Mouse (Mus musculus) midbrain, embryonic 15.5 days (tissue): ENCODE results near the gene Arpc1b. TPM values are rescaled to one million over a fixed set of nuclear protein-coding genes. Genes with fewer than 3 reads are reported as not detected.

ENCODE experiments used
- ATAC-seq: fragments of 200-750 bp; cut with Nextera tagmentation; replicated peaks from 2 replicates; pipeline ENCODE4 v1.8.0; 2017; ENCODE audit warnings: moderate TSS enrichment
- H3K27ac ChIP-seq: fragments of 300-500 bp; sonication (generic); 2 replicates; pipeline ENCODE4 v1.5.1; 2015; ENCODE audit warnings: mild to moderate bottlenecking, inconsistent platforms
- H3K27me3 ChIP-seq: fragments of 300-500 bp; sonication (generic); replicated peaks from 2 replicates; pipeline ENCODE4 v1.6.1; 2015; ENCODE audit warnings: inconsistent platforms
- H3K36me3 ChIP-seq: fragments of 300-500 bp; sonication (generic); replicated peaks from 2 replicates; pipeline ENCODE4 v1.6.1; 2015; ENCODE audit warnings: inconsistent platforms
- H3K4me1 ChIP-seq: fragments of 300-500 bp; sonication (generic); 2 replicates; pipeline ENCODE4 v1.6.1; 2015; ENCODE audit warnings: inconsistent platforms
- H3K4me2 ChIP-seq: fragments of 300-500 bp; sonication (generic); 2 replicates; pipeline ENCODE4 v1.6.1; 2015; ENCODE audit warnings: inconsistent platforms, mild to moderate bottlenecking, moderate library complexity
- H3K4me3 ChIP-seq: fragments of 300-500 bp; sonication (generic); 2 replicates; pipeline ENCODE4 v1.5.1; 2015; ENCODE audit warnings: mild to moderate bottlenecking, inconsistent platforms
- H3K9ac ChIP-seq: fragments of 300-500 bp; sonication (generic); 2 replicates; pipeline ENCODE4 v1.6.1; 2015; ENCODE audit warnings: mild to moderate bottlenecking, inconsistent platforms
- H3K9me3 ChIP-seq: fragments of 300-500 bp; sonication (generic); 2 replicates; pipeline ENCODE4 v1.6.1; 2016; ENCODE audit warnings: inconsistent platforms
- WGBS: fragments of 180-500 bp; shearing (Covaris S2); methylation state at CpG from one replicate; pipeline ENCODE4 v1.1.7; 2015; ENCODE audit warnings: mixed read lengths; 5-methylcytosine and 5-hydroxymethylcytosine counted together
- polyA plus RNA-seq: library from polyadenylated mRNA; unstranded; fragments of >200 nt; fragmentation: Nextera tagmentation; extraction: Ambion mirVana; gene quantifications from 2 replicates; pipeline ENCODE4 v1.2.1, GENCODE M21; 2015

Arpc1b gene
- polyA plus RNA-seq, 1 experiment from 2014 or later: 59.5 TPM

- Histone ChIP-seq H3K27ac (peak overlapping the region; percentile 96; the same call in 1 of the 2 replicates), H3K36me3 (peaks cover 34% of the 10 kb centered on the region)
Observed at GRCm38 (mm10) chr5:145138836-145139235, 24.8 kb downstream of the Arpc1b start.

GRCm38 (mm10) chr5:145139571-145140519, 25.8 kb downstream of the Arpc1b start, which contains the start of the genes Pdap1 and Bud31:
Gene Pdap1 (minus strand): TSS chr5:145140238.
Gene Bud31 (plus strand): TSS chr5:145140362.
- Histone ChIP-seq H3K27ac (peak within 1 kb of the TSS; percentile 96), H3K9ac (peak within 1 kb of the TSS; percentile 88), H3K27me3 (no peaks in the 10 kb centered on the region), H3K4me2 (peak within 1 kb of the TSS; percentile 84), H3K4me3 (peak within 1 kb of the TSS; percentile 87), H3K4me1 (peaks cover 27% of the 10 kb centered on the region), H3K9me3 (no peaks in the 10 kb centered on the region), H3K36me3 (peaks cover 27% of the 10 kb centered on the region)
- WGBS: under 1% methylated on average over 82 of the region's 84 CpGs
- ATAC-seq: peak; percentile 94

More at GRCm38 (mm10) chr5:145138836-145139235, 24.8 kb downstream of the Arpc1b start:
- Histone ChIP-seq H3K9ac (peak overlapping the region; percentile 88), H3K4me1 (peaks cover 27% of the 10 kb centered on the region), H3K9me3 (no peaks in the 10 kb centered on the region), H3K27me3 (no peaks in the 10 kb centered on the region), H3K4me3 (peak overlapping the region; percentile 87), H3K4me2 (peak overlapping the region; percentile 84)
- 15% methylated on average over 6 of the region's 6 CpGs for WGBS
- no peak for ATAC-seq

- H3K4me1 ChIP-seq: peaks cover 27% of the 10 kb centered on the region
- peak overlapping the region; percentile 84 for H3K4me2 ChIP-seq
- WGBS: under 1% methylated on average over 18 of the region's 18 CpGs
Observed at GRCm38 (mm10) chr5:145140611-145141010, 26.6 kb downstream of the Arpc1b start.

DNA sequence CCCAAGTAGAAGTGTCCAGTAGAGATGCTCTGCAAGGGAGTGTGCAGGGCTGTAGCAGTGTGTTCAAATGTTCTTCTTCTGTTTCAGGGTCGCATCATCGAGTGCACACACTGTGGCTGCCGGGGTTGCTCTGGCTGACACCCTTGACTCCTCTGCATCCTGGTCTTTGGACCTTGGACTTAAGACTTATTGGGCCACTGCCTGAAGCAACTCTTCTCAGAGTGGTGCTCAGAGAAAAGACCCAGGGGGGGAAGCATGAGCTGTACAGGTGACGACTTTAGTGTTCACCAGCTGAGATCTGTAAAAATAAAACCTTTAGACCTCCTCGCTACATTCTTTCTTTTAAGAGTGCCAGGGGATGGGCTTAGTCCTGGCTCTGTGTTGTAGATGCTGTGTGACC, 33.7 kb downstream of the Arpc1b start:
- H3K9me3 ChIP-seq: no peaks in the 10 kb centered on the region
- H3K27me3 ChIP-seq: no peaks in the 10 kb centered on the region
- H3K27ac ChIP-seq: no peak overlapping the region
- H3K4me3 ChIP-seq: no peak overlapping the region
- H3K9ac ChIP-seq: no peak overlapping the region
- H3K4me2 ChIP-seq: no peak overlapping the region
- H3K36me3 ChIP-seq: peaks cover 76% of the 10 kb centered on the region
- ATAC-seq: no peak
- 96% methylated on average over 5 of the region's 5 CpGs for WGBS
- no peaks in the 10 kb centered on the region for H3K4me1 ChIP-seq

More at GRCm38 (mm10) chr5:145140611-145141010, 26.6 kb downstream of the Arpc1b start:
- Histone ChIP-seq H3K27ac (peak overlapping the region; percentile 96), H3K9ac (peak overlapping the region; percentile 88), H3K36me3 (peaks cover 27% of the 10 kb centered on the region; the same call in 1 of the 2 replicates), H3K27me3 (no peaks in the 10 kb centered on the region), H3K4me3 (peak overlapping the region; percentile 87), H3K9me3 (no peaks in the 10 kb centered on the region)
- ATAC-seq: peak; percentile 1; the same call in 1 of the 2 replicates

DNA sequence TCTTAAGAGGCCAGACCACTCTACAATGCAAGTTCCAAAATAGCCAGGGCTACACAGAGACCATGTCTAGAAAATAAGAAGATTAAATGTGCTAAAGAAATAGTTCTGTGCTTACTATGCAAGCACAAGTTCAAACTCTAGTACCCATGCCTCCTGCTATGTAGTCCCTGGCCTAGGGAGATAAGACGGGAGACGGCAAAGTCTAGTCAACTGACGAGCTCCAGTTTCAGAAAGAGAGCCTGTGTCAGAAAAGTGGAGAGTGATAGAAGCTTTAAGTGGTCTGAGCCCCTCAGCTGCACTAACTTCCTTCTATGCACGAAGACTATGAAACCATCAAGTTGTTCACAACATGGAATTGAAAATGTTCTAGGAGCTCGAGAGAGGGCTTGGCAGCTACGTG, 35.3 kb downstream of the Arpc1b start:
- H3K27ac ChIP-seq: no peak overlapping the region
- no peaks in the 10 kb centered on the region for H3K27me3 ChIP-seq
- H3K36me3 ChIP-seq: peaks cover 78% of the 10 kb centered on the region
- H3K9me3 ChIP-seq: no peaks in the 10 kb centered on the region
- H3K9ac ChIP-seq: no peak overlapping the region
- H3K4me3 ChIP-seq: no peak overlapping the region
- no peak overlapping the region for H3K4me2 ChIP-seq
- ATAC-seq: no peak
- H3K4me1 ChIP-seq: no peaks in the 10 kb centered on the region
- 96% methylated on average over 6 of the region's 6 CpGs for WGBS

- Histone ChIP-seq H3K4me1 (no peaks in the 10 kb centered on the region), H3K4me3 (no peak overlapping the region), H3K27ac (no peak overlapping the region), H3K9ac (no peak overlapping the region), H3K36me3 (peaks cover 69% of the 10 kb centered on the region), H3K4me2 (no peak overlapping the region), H3K27me3 (no peaks in the 10 kb centered on the region), H3K9me3 (no peaks in the 10 kb centered on the region)
- ATAC-seq: no peak
- WGBS: 92% methylated on average over 5 of the region's 5 CpGs
Observed at GRCm38 (mm10) chr5:145152690-145153089, 38.7 kb downstream of the Arpc1b start.

DNA sequence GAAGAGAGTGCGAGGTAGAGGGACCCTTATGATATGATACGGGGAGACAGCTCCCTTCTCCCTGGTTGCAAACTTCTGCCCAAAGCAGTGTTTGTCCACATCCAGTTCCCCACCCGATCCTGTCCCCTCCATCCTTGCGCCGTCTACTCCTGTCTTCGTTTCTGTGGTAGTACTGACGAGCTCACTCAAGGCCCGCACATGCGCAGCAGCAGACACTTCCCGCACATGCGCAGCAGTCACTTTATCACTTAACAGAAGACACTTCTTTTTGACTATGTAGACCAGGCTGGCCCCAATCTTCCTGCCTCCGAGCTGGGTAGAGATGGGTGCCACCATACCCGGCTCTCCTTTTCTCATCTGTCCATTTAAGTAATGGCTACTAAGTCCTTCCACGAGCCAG, 47.3 kb downstream of the Arpc1b start:
- ATAC-seq: no peak
- WGBS: 94% methylated on average over 14 of the region's 14 CpGs

DNA sequence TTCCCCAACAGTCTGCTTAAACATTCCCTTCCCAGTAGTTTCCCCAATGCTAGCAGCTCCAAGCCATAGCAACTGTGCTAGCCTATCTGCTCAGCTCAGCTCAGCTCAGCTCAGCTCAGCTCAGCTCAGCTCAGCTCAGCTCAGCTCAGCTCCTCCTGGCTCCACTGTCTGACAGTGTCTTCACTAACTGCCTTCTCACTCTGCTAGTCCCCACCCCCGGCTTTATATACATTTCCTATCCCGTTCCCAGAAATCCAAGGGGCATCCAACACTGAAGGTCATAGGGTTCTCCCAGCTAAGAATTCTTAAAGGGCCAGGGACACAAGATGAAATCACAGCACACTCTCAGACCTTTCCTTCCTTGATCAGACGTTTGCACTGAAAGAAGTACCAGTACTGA, 50.7 kb downstream of the Arpc1b start:
- H3K36me3 ChIP-seq: peaks cover 20% of the 10 kb centered on the region
- H3K27me3 ChIP-seq: no peaks in the 10 kb centered on the region
- no peak for ATAC-seq
- peaks cover 32% of the 10 kb centered on the region for H3K4me1 ChIP-seq
- no peaks in the 10 kb centered on the region for H3K9me3 ChIP-seq
- no peak overlapping the region for H3K27ac ChIP-seq
- H3K4me2 ChIP-seq: no peak overlapping the region
- H3K9ac ChIP-seq: no peak overlapping the region
- no peak overlapping the region for H3K4me3 ChIP-seq
- 76% methylated on average over 3 of the region's 3 CpGs for WGBS

More for the DNA sequence above, 47.3 kb downstream of the Arpc1b start:
- Histone ChIP-seq H3K27me3 (no peaks in the 10 kb centered on the region), H3K9ac (no peak overlapping the region), H3K4me3 (no peak overlapping the region), H3K36me3 (peaks cover 39% of the 10 kb centered on the region), H3K4me1 (peaks cover 16% of the 10 kb centered on the region), H3K9me3 (no peaks in the 10 kb centered on the region), H3K27ac (no peak overlapping the region), H3K4me2 (no peak overlapping the region)

GRCm38 (mm10) chr5:145165184-145165583, 51.2 kb downstream of the Arpc1b start:
- Histone ChIP-seq H3K9ac (no peak overlapping the region), H3K9me3 (no peaks in the 10 kb centered on the region)

DNA sequence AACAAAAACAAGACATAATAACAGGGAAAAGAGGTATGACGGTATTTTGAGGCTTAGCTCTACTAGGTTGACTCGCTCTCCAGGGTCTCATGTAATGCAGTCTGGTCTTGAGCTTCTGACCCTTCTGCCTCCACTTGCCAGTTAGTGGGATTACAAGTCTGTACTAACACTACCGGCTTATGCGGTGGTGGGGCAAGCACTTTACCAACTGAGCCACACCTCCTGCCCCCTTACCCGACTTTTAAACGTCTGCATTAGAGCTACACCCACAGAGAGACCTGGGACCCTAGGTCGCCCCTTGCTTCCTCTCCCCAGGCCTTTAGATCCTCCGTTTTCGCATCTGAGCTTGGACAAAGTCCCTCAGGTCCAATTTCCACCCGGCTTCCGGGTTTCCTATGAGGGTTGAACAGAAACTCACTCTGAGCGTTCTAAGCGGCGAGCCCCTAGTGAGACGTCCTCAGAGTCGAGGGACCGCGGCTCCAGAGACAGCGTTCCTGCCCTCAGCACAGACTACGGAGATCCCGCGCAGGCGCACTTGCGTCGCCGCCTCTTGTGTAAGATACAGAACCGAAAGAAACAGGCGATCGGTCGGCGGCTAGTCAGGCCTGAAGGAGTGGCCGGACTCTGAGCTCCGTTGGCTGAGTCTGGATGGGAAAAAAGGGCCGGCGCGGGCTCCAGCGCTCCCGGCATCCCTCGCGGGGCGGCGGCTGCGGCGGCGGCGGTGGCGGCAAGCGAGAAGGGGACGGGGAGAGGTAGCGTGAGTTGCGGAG, 52.7 kb downstream of the Arpc1b start, which contains the start of the genes Ptcd1 and Cpsf4:
Ptcd1 (minus strand) TSS at position 573 of the 770 bp plus-strand sequence.
Cpsf4 (plus strand) TSS at position 678 of the 770 bp plus-strand sequence.
- Histone ChIP-seq H3K36me3 (peaks cover 9% of the 10 kb centered on the region), H3K4me1 (peaks cover 32% of the 10 kb centered on the region), H3K4me3 (peak within 1 kb of the TSS; percentile 66), H3K9ac (peak within 1 kb of the TSS; percentile 62), H3K27ac (peak within 1 kb of the TSS; percentile 76), H3K9me3 (no peaks in the 10 kb centered on the region), H3K27me3 (no peaks in the 10 kb centered on the region), H3K4me2 (peak within 1 kb of the TSS; percentile 80)
- under 1% methylated on average over 48 of the region's 51 CpGs for WGBS
- ATAC-seq: peak; percentile 94

More at GRCm38 (mm10) chr5:145165184-145165583, 51.2 kb downstream of the Arpc1b start:
- H3K27me3 ChIP-seq: no peaks in the 10 kb centered on the region
- no peak overlapping the region for H3K4me3 ChIP-seq
- peaks cover 32% of the 10 kb centered on the region for H3K4me1 ChIP-seq
- no peak overlapping the region for H3K27ac ChIP-seq
- H3K36me3 ChIP-seq: peaks cover 16% of the 10 kb centered on the region
- WGBS: 92% methylated on average over 15 of the region's 15 CpGs
- H3K4me2 ChIP-seq: no peak overlapping the region
- no peak for ATAC-seq

- H3K9ac ChIP-seq: peak overlapping the region; percentile 62
- peaks cover 8% of the 10 kb centered on the region for H3K36me3 ChIP-seq
- H3K9me3 ChIP-seq: no peaks in the 10 kb centered on the region
- H3K4me3 ChIP-seq: peak overlapping the region; percentile 66
- under 1% methylated on average over 28 of the region's 28 CpGs for WGBS
- H3K27ac ChIP-seq: peak overlapping the region; percentile 76
- peak; percentile 80 for ATAC-seq
- H3K4me1 ChIP-seq: peaks cover 32% of the 10 kb centered on the region
- peak overlapping the region; percentile 80 for H3K4me2 ChIP-seq
- no peaks in the 10 kb centered on the region for H3K27me3 ChIP-seq
Observed at GRCm38 (mm10) chr5:145167306-145167661, 53.3 kb downstream of the Arpc1b start.
